Mouse (Mus musculus): ENCODE results near the gene Parl. TPM values are rescaled to one million over a fixed set of nuclear protein-coding genes. Genes with fewer than 3 reads are reported as not detected.

Gene Parl
- total and polyA plus RNA-seq, 2 experiments from 2014 or later: 78.2 to 86.9 TPM

GRCm38 (mm10) chr16:20240468-20241414, 61.4 kb downstream of the Parl start, which contains the start of gene Map6d1:
TSS of gene Map6d1 (minus strand) at chr16:20241358.
- H3K27ac ChIP-seq: peak within 1 kb of the TSS; percentile 83
- ATAC-seq: peak; percentile 82

GRCm38 (mm10) chr16:20238646-20239045, 63.5 kb downstream of the Parl start:
- TF ChIP-seq CTCF (IDR thresholded peaks at IDR 0.05; ENCODE audit: low read depth): no peak
- DNase-seq (ENCODE audit: low spot score) (no peak), ATAC-seq (no peak)
- Histone ChIP-seq H3K27me3 (ENCODE audit: insufficient read depth, low read length) (no peaks in the 10 kb centered on the region), H3K36me3 (ENCODE audit: insufficient read depth, low read length) (peaks cover 6% of the 10 kb centered on the region; the same call in 1 of the 2 replicates), H3K9ac (replicated peaks; ENCODE audit: low read length) (no peak overlapping the region), H3K4me1 (ENCODE audit: insufficient read depth, low read length) (peaks cover 13% of the 10 kb centered on the region), H3K4me3 (ENCODE audit: low read length) (no peak overlapping the region), H3K27ac (no peak overlapping the region), H3K9me3 (ENCODE audit: low read length) (no peaks in the 10 kb centered on the region), H3K4me2 (ENCODE audit: low read depth, low read length) (no peak overlapping the region)
- WGBS: 73% methylated on average over 4 of the region's 4 CpGs

More at GRCm38 (mm10) chr16:20240468-20241414, 61.4 kb downstream of the Parl start, which contains the start of gene Map6d1:
- WGBS: under 1% methylated on average over 80 of the region's 90 CpGs
- DNase-seq (ENCODE audit: low spot score): peak; percentile 74
- Histone ChIP-seq H3K27me3 (ENCODE audit: insufficient read depth, low read length) (no peaks in the 10 kb centered on the region), H3K9me3 (ENCODE audit: low read length) (no peaks in the 10 kb centered on the region), H3K4me2 (ENCODE audit: low read depth, low read length) (peak within 1 kb of the TSS; percentile 76), H3K9ac (replicated peaks; ENCODE audit: low read length) (peak within 1 kb of the TSS; percentile 84), H3K36me3 (ENCODE audit: insufficient read depth, low read length) (no peaks in the 10 kb centered on the region), H3K4me1 (ENCODE audit: insufficient read depth, low read length) (peaks cover 13% of the 10 kb centered on the region), H3K4me3 (ENCODE audit: low read length) (peak within 1 kb of the TSS; percentile 81)
- no peak for TF ChIP-seq CTCF (IDR thresholded peaks at IDR 0.05; ENCODE audit: low read depth)

GRCm38 (mm10) chr16:20237426-20237825, 64.8 kb downstream of the Parl start:
- peak; percentile 68 for DNase-seq (ENCODE audit: low spot score)
- 28% methylated on average over 4 of the region's 4 CpGs for WGBS
- Histone ChIP-seq H3K9me3 (ENCODE audit: low read length) (no peaks in the 10 kb centered on the region), H3K36me3 (ENCODE audit: insufficient read depth, low read length) (peaks cover 10% of the 10 kb centered on the region; the same call in 1 of the 2 replicates), H3K4me2 (ENCODE audit: low read depth, low read length) (no peak overlapping the region), H3K9ac (replicated peaks; ENCODE audit: low read length) (no peak overlapping the region), H3K4me3 (ENCODE audit: low read length) (no peak overlapping the region), H3K27me3 (ENCODE audit: insufficient read depth, low read length) (no peaks in the 10 kb centered on the region), H3K4me1 (ENCODE audit: insufficient read depth, low read length) (peaks cover 13% of the 10 kb centered on the region), H3K27ac (peak overlapping the region; percentile 77)
- TF ChIP-seq CTCF (IDR thresholded peaks at IDR 0.05; ENCODE audit: low read depth): no peak
- ATAC-seq: peak; percentile 76

GRCm38 (mm10) chr16:20234406-20234805, 67.8 kb downstream of the Parl start:
- WGBS: 60% methylated on average over 4 of the region's 4 CpGs
- Histone ChIP-seq H3K27me3 (ENCODE audit: insufficient read depth, low read length) (no peaks in the 10 kb centered on the region), H3K36me3 (ENCODE audit: insufficient read depth, low read length) (peaks cover 33% of the 10 kb centered on the region), H3K9ac (replicated peaks; ENCODE audit: low read length) (no peak overlapping the region), H3K9me3 (ENCODE audit: low read length) (no peaks in the 10 kb centered on the region), H3K4me1 (ENCODE audit: insufficient read depth, low read length) (peaks cover 13% of the 10 kb centered on the region), H3K4me3 (ENCODE audit: low read length) (no peak overlapping the region), H3K4me2 (ENCODE audit: low read depth, low read length) (no peak overlapping the region), H3K27ac (peak overlapping the region; percentile 41)
- no peak for TF ChIP-seq CTCF (IDR thresholded peaks at IDR 0.05; ENCODE audit: low read depth)
- DNase-seq (ENCODE audit: low spot score) (no peak), ATAC-seq (no peak)

Other genes with a start within 250 kb of the Parl start
- gene Klhl24, start 204.8 kb downstream of the Parl start, total RNA-seq (2014; rRNA removed): 75.5 and 80.7 TPM in 2 replicates
- gene Klhl24, start 204.8 kb downstream of the Parl start, polyA plus RNA-seq (2015; fragmentation: Nextera tagmentation; extraction: Ambion mirVana): 34.8 and 36.2 TPM in 2 replicates
- gene Yeats2, start 161.3 kb downstream of the Parl start, total RNA-seq (2014; rRNA removed): 43.6 and 48.6 TPM in 2 replicates
- 11.1 and 11.4 TPM in 2 replicates for gene Yeats2, start 161.3 kb downstream of the Parl start, polyA plus RNA-seq (2015; fragmentation: Nextera tagmentation; extraction: Ambion mirVana)
- 12.4 and 16.3 TPM in 2 replicates for gene Map6d1, start 61.0 kb downstream of the Parl start, total RNA-seq (2014; rRNA removed)
- 5.2 and 5.3 TPM in 2 replicates for gene Map6d1, start 61.0 kb downstream of the Parl start, polyA plus RNA-seq (2015; fragmentation: Nextera tagmentation; extraction: Ambion mirVana)
- gene Cyp2ab1, start 23.0 kb upstream of the Parl start, total RNA-seq (2014; rRNA removed): 0.10 TPM in 1 of 2 replicates, not detected in the other
- not detected in 2 replicates for gene Cyp2ab1, start 23.0 kb upstream of the Parl start, polyA plus RNA-seq (2015; fragmentation: Nextera tagmentation; extraction: Ambion mirVana)
- gene Abcc5, start 124.0 kb upstream of the Parl start, total RNA-seq (2014; rRNA removed): 72.7 and 80.1 TPM in 2 replicates
- gene Abcc5, start 124.0 kb upstream of the Parl start, polyA plus RNA-seq (2015; fragmentation: Nextera tagmentation; extraction: Ambion mirVana): 80.4 and 81.0 TPM in 2 replicates
- gene Eif2b5, start 196.4 kb upstream of the Parl start, total RNA-seq (2014; rRNA removed): 102 and 109 TPM in 2 replicates
- 80.9 and 81.4 TPM in 2 replicates for gene Eif2b5, start 196.4 kb upstream of the Parl start, polyA plus RNA-seq (2015; fragmentation: Nextera tagmentation; extraction: Ambion mirVana)
- gene Dvl3, start 214.6 kb upstream of the Parl start, total RNA-seq (2014; rRNA removed): 44.3 and 48.6 TPM in 2 replicates
- gene Dvl3, start 214.6 kb upstream of the Parl start, polyA plus RNA-seq (2015; fragmentation: Nextera tagmentation; extraction: Ambion mirVana): 22.3 and 25.7 TPM in 2 replicates
- 966 and 1,021 TPM in 2 replicates for gene Ap2m1, start 233.1 kb upstream of the Parl start, total RNA-seq (2014; rRNA removed)
- gene Ap2m1, start 233.1 kb upstream of the Parl start, polyA plus RNA-seq (2015; fragmentation: Nextera tagmentation; extraction: Ambion mirVana): 1,289 and 1,346 TPM in 2 replicates
- 42.1 and 63.4 TPM in 2 replicates for gene Abcf3, start 246.2 kb upstream of the Parl start, total RNA-seq (2014; rRNA removed)
- gene Abcf3, start 246.2 kb upstream of the Parl start, polyA plus RNA-seq (2015; fragmentation: Nextera tagmentation; extraction: Ambion mirVana): 67.5 and 73.2 TPM in 2 replicates

Data from hindbrain, postnatal 0 days (tissue).